Mouse (Mus musculus): ENCODE results near the gene Frrs1l.

The Frrs1l gene

DNA sequence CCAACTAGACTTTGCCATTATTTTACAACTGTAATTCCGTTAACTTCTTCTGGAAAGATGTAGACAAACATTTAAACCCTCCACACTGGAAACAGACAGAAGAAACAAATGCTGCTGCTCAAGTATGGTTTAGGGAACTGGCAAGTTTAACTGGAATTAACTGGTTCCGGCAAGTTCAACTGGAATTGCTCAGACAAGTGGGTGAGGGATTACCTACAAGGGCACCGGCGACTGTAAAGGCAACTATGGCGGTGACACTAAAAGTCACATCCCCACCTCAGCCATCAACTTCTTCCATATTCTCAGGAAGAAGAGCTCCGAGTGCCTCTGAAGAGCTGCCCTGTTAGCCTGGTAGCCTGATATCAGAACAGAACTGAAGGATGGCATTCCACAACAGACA, 75.9 kb downstream of the Frrs1l start:
- no peak for DNase-seq (ENCODE audit: low spot score in 2 of 2)

GRCm38 (mm10) chr4:56912382-56913001, 77.7 kb downstream of the Frrs1l start:
- DNase-seq (ENCODE audit: low spot score in 2 of 2) = no peak

- DNase-seq (ENCODE audit: low spot score in 2 of 2) = no peak
Observed at GRCm38 (mm10) chr4:56909568-56909967, 80.6 kb downstream of the Frrs1l start.

- DNase-seq (ENCODE audit: low spot score in 2 of 2) = no peak
Observed at GRCm38 (mm10) chr4:56907671-56908070, 82.5 kb downstream of the Frrs1l start.
